Mouse (Mus musculus): ENCODE measurements around the gene Klc1.

- no peak for TF ChIP-seq USF1 (IDR thresholded peaks at IDR 0.05; ENCODE audit: low read depth)
- TF ChIP-seq CTCF (IDR thresholded peaks at IDR 0.05; ENCODE audit: control insufficient read depth, insufficient read depth, insufficient read length), result no peak
- TF ChIP-seq MAX (IDR thresholded peaks at IDR 0.05), result no peak
- TF ChIP-seq MYOD1 (IDR thresholded peaks at IDR 0.05; ENCODE audit: control insufficient read depth, insufficient read length, low read depth), result no peak
These were observed 25.7 kb upstream of the Klc1 start for GRCm38 (mm10) chr12:111732921-111733320.
